Mouse (Mus musculus): ENCODE data around the gene Gpr142. TPM values are rescaled to one million over a fixed set of nuclear protein-coding genes. Genes with fewer than 3 reads are reported as not detected.

Gpr142 gene
- polyA plus RNA-seq, 1 experiment = 0.07 TPM

GRCm38 (mm10) chr11:114820444-114820843, 21.7 kb downstream of the Gpr142 start:
- no peaks in the 10 kb centered on the region for H3K79me2 ChIP-seq (ENCODE audit: control insufficient read depth, insufficient read depth)
- H3K27me3 ChIP-seq (ENCODE audit: control insufficient read depth, insufficient read depth, insufficient read length) = no peaks in the 10 kb centered on the region
- peak overlapping the region; percentile 21 for H3K4me3 ChIP-seq
- H3ac ChIP-seq (ENCODE audit: control insufficient read depth, insufficient read length) = no peak overlapping the region
- TF ChIP-seq TCF12 (IDR thresholded peaks at IDR 0.05; ENCODE audit: insufficient read depth, poor library complexity, severe bottlenecking) = no peak
- H3K4me2 ChIP-seq (ENCODE audit: low read depth) = peak overlapping the region; percentile 65
- no peaks in the 10 kb centered on the region for H3K36me3 ChIP-seq (ENCODE audit: control insufficient read depth, insufficient read depth)

- H3ac ChIP-seq (ENCODE audit: control insufficient read depth, insufficient read length) = no peak overlapping the region
- H3K36me3 ChIP-seq (ENCODE audit: control insufficient read depth, insufficient read depth) = no peaks in the 10 kb centered on the region
- no peak overlapping the region for H3K4me3 ChIP-seq
- TF ChIP-seq REST (IDR thresholded peaks at IDR 0.05; ENCODE audit: insufficient read depth, insufficient read length) = no peak
- no peak for TF ChIP-seq MYOD1 (IDR thresholded peaks at IDR 0.05; ENCODE audit: control insufficient read depth in 1 of 3, insufficient read length in 2 of 3, low read depth in 2 of 3)
- TF ChIP-seq TCF3 (IDR thresholded peaks at IDR 0.05; ENCODE audit: insufficient read length, low read depth) = no peak
- no peak for TF ChIP-seq USF1 (IDR thresholded peaks at IDR 0.05; ENCODE audit: low read depth)
- TF ChIP-seq E2F4 (IDR thresholded peaks at IDR 0.05; ENCODE audit: insufficient read depth) = no peak
- no peak for TF ChIP-seq CEBPB (IDR thresholded peaks at IDR 0.05; ENCODE audit: insufficient read depth, poor library complexity, severe bottlenecking)
- no peak for TF ChIP-seq MYOG (IDR thresholded peaks at IDR 0.05; ENCODE audit: control insufficient read depth in 1 of 3, insufficient read depth in 1 of 3, insufficient read length in 2 of 3, low read depth in 2 of 3)
- TF ChIP-seq MAX (IDR thresholded peaks at IDR 0.05; ENCODE audit: low read depth) = no peak
- no peak for TF ChIP-seq SRF (IDR thresholded peaks at IDR 0.05; ENCODE audit: control insufficient read depth, insufficient read length, low read depth)
- peak overlapping the region; percentile 18 for H3K4me2 ChIP-seq (ENCODE audit: low read depth)
- H3K79me2 ChIP-seq (ENCODE audit: control insufficient read depth, insufficient read depth) = no peaks in the 10 kb centered on the region
- H3K27me3 ChIP-seq (ENCODE audit: control insufficient read depth, insufficient read depth, insufficient read length) = no peaks in the 10 kb centered on the region
These were observed 22.6 kb downstream of the Gpr142 start for GRCm38 (mm10) chr11:114821325-114821724.

- H3K4me3 ChIP-seq = no peak overlapping the region
- no peaks in the 10 kb centered on the region for H3K36me3 ChIP-seq (ENCODE audit: control insufficient read depth, insufficient read depth)
- no peaks in the 10 kb centered on the region for H3K27me3 ChIP-seq (ENCODE audit: control insufficient read depth, insufficient read depth, insufficient read length)
- no peaks in the 10 kb centered on the region for H3K79me2 ChIP-seq (ENCODE audit: control insufficient read depth, insufficient read depth)
- peak overlapping the region; percentile 50 for H3K4me2 ChIP-seq (ENCODE audit: low read depth)
- no peak for TF ChIP-seq SRF (IDR thresholded peaks at IDR 0.05; ENCODE audit: control insufficient read depth, insufficient read length, low read depth)
- TF ChIP-seq MYOD1 (IDR thresholded peaks at IDR 0.05; ENCODE audit: control insufficient read depth in 1 of 3, insufficient read length in 2 of 3, low read depth in 2 of 3) = peak in 1 of 3 experiments; percentile 8
- H3ac ChIP-seq (ENCODE audit: control insufficient read depth, insufficient read length) = no peak overlapping the region
These were observed 24.0 kb downstream of the Gpr142 start for GRCm38 (mm10) chr11:114822727-114823126.

- TF ChIP-seq POLR2A (IDR thresholded peaks at IDR 0.05; ENCODE audit: insufficient read length, low read depth) = no peak
- TF ChIP-seq MYOD1 (IDR thresholded peaks at IDR 0.05; ENCODE audit: control insufficient read depth in 1 of 3, insufficient read length in 2 of 3, low read depth in 2 of 3) = no peak
- TF ChIP-seq MYOG (IDR thresholded peaks at IDR 0.05; ENCODE audit: control insufficient read depth in 1 of 3, insufficient read depth in 1 of 3, insufficient read length in 2 of 3, low read depth in 2 of 3) = no peak
- TF ChIP-seq POLR2AphosphoS2 (IDR thresholded peaks at IDR 0.05; ENCODE audit: insufficient read length, low read depth) = no peak
- no peak for TF ChIP-seq REST (IDR thresholded peaks at IDR 0.05; ENCODE audit: insufficient read depth, insufficient read length)
- TF ChIP-seq MAX (IDR thresholded peaks at IDR 0.05; ENCODE audit: low read depth) = no peak
- no peak for TF ChIP-seq CEBPB (IDR thresholded peaks at IDR 0.05; ENCODE audit: insufficient read depth, poor library complexity, severe bottlenecking)
- no peak for TF ChIP-seq USF1 (IDR thresholded peaks at IDR 0.05; ENCODE audit: low read depth)
- no peak for TF ChIP-seq TCF3 (IDR thresholded peaks at IDR 0.05; ENCODE audit: insufficient read length, low read depth)
- no peak for TF ChIP-seq SRF (IDR thresholded peaks at IDR 0.05; ENCODE audit: control insufficient read depth, insufficient read length, low read depth)
- no peak for TF ChIP-seq TCF12 (IDR thresholded peaks at IDR 0.05; ENCODE audit: insufficient read depth, poor library complexity, severe bottlenecking)
- TF ChIP-seq E2F4 (IDR thresholded peaks at IDR 0.05; ENCODE audit: insufficient read depth) = no peak
- no peaks in the 10 kb centered on the region for H3K79me2 ChIP-seq (ENCODE audit: control insufficient read depth, insufficient read depth)
- H3K36me3 ChIP-seq (ENCODE audit: control insufficient read depth, insufficient read depth) = no peaks in the 10 kb centered on the region
- H3K27me3 ChIP-seq (ENCODE audit: control insufficient read depth, insufficient read depth, insufficient read length) = no peaks in the 10 kb centered on the region
- peak overlapping the region; percentile 50 for H3K4me2 ChIP-seq (ENCODE audit: low read depth)
- no peak overlapping the region for H3K4me3 ChIP-seq
- no peak overlapping the region for H3ac ChIP-seq (ENCODE audit: control insufficient read depth, insufficient read length)
These were observed 24.5 kb downstream of the Gpr142 start for GRCm38 (mm10) chr11:114823199-114823725.

- Histone ChIP-seq H3ac (ENCODE audit: control insufficient read depth, insufficient read length) (no peak overlapping the region), H3K79me2 (ENCODE audit: control insufficient read depth, insufficient read depth) (no peaks in the 10 kb centered on the region), H3K4me2 (ENCODE audit: low read depth) (no peak overlapping the region), H3K27me3 (ENCODE audit: control insufficient read depth, insufficient read depth, insufficient read length) (no peaks in the 10 kb centered on the region), H3K36me3 (ENCODE audit: control insufficient read depth, insufficient read depth) (no peaks in the 10 kb centered on the region), H3K4me3 (no peak overlapping the region)
- no peak for TF ChIP-seq USF1 (IDR thresholded peaks at IDR 0.05; ENCODE audit: low read depth)
- no peak for TF ChIP-seq CEBPB (IDR thresholded peaks at IDR 0.05; ENCODE audit: insufficient read depth, poor library complexity, severe bottlenecking)
These were observed 28.0 kb downstream of the Gpr142 start for GRCm38 (mm10) chr11:114826686-114827085.

All from myocyte (in vitro differentiated cells).